Mouse (Mus musculus) embryonic facial prominence, embryonic 11.5 days (tissue): ENCODE results near the gene Elmsan1. TPM values are rescaled to one million over a fixed set of nuclear protein-coding genes. Genes with fewer than 3 reads are reported as not detected.
A peak's percentile ranks its signal among the peaks of the same experiment; 100 is the strongest.

Experiments used
- ATAC-seq: fragments of 200-750 bp; cut with Nextera tagmentation; replicated peaks from 2 replicates; pipeline ENCODE4 v1.8.0; 2017; ENCODE audit warnings: low read depth; ENCODE audit not compliant: insufficient number of reproducible peaks, low FRiP score, low TSS enrichment
- DNase-seq: peaks from one replicate; pipeline ENCODE4 v3.0.0-alpha.2; 2015; ENCODE audit warnings: low spot score
- H3K27ac ChIP-seq: fragments of 300-500 bp; sonication (generic); replicated peaks from 2 replicates; pipeline ENCODE4 v1.5.1; 2014; ENCODE audit warnings: mild to moderate bottlenecking, low read depth, low read length, control low read depth
- H3K27me3 ChIP-seq: fragments of 300-500 bp; sonication (generic); 2 replicates; pipeline ENCODE4 v1.6.1; 2014; ENCODE audit warnings: mild to moderate bottlenecking, low read length, moderate library complexity, mixed read lengths; ENCODE audit not compliant: control insufficient read depth, insufficient read depth
- H3K36me3 ChIP-seq: fragments of 300-500 bp; sonication (generic); replicated peaks from 2 replicates; pipeline ENCODE4 v1.6.1; 2014; ENCODE audit warnings: low read depth, mild to moderate bottlenecking, low read length, moderate library complexity, mixed read lengths; ENCODE audit not compliant: control insufficient read depth, insufficient read depth
- H3K4me1 ChIP-seq: fragments of 300-500 bp; sonication (generic); 2 replicates; pipeline ENCODE4 v1.6.1; 2014; ENCODE audit warnings: low read length, mixed read lengths; ENCODE audit not compliant: control insufficient read depth, insufficient read depth
- H3K4me2 ChIP-seq: fragments of 300-500 bp; sonication (generic); 2 replicates; pipeline ENCODE4 v1.6.1; 2014; ENCODE audit warnings: low read depth, mild to moderate bottlenecking, control low read depth, low read length, moderate library complexity
- H3K4me3 ChIP-seq: fragments of 300-500 bp; sonication (generic); 2 replicates; pipeline ENCODE4 v1.5.1; 2014; ENCODE audit warnings: low read depth, low read length, control low read depth
- H3K9ac ChIP-seq: fragments of 300-500 bp; sonication (generic); replicated peaks from 2 replicates; pipeline ENCODE4 v1.6.1; 2014; ENCODE audit warnings: mild to moderate bottlenecking, control low read depth, low read length
- H3K9me3 ChIP-seq: fragments of 300-500 bp; sonication (generic); replicated peaks from 2 replicates; pipeline ENCODE4 v1.6.1; 2016; ENCODE audit warnings: mild to moderate bottlenecking, low read length, inconsistent platforms, mixed read lengths; ENCODE audit not compliant: control insufficient read depth
- whole genome bisulfite sequencing: fragments of 180-500 bp; shearing (Covaris S2); extraction: QIAGEN DNeasy Blood & Tissue Kit; methylation state at CpG from one replicate; pipeline ENCODE4 v1.1.7; 2014; 5-methylcytosine and 5-hydroxymethylcytosine counted together
- polyA plus RNA-seq: library from polyadenylated mRNA; unstranded; fragments of >200 nt; fragmentation: Nextera tagmentation; extraction: Ambion mirVana; gene quantifications from 2 replicates; pipeline ENCODE4 v1.2.1, GENCODE M21; 2014

The Elmsan1 gene
- polyA plus RNA-seq, 1 experiment from 2014 or later: 3.6 TPM

DNA sequence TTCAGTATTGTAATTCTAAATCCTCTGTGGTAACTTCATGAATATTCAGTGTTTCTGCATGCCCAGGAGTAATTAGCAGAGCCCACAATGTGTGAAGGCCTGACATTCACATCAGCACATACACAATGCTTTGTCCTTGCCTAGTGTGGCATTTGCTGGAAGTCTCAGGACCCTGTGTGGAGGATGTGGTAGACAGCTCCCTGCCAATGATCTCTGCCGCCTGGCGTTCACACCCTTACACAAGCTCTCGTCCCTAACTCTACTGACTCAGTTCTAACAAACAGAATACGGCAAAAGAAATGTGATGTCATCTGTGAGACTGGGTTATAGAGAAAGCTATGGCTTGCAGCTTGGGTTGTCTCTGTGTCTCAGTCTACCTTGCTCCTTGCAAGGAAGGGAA is 1.8 kb upstream of the Elmsan1 start:
- DNase-seq (no peak), ATAC-seq (no peak)
- no peaks in the 10 kb centered on the region for H3K9me3 ChIP-seq
- no peak overlapping the region for H3K9ac ChIP-seq
- H3K4me3 ChIP-seq: no peak overlapping the region
- no peaks in the 10 kb centered on the region for H3K36me3 ChIP-seq
- no peak overlapping the region for H3K4me2 ChIP-seq
- no peaks in the 10 kb centered on the region for H3K27me3 ChIP-seq
- no peak overlapping the region for H3K27ac ChIP-seq
- no peaks in the 10 kb centered on the region for H3K4me1 ChIP-seq
- 70% methylated on average over 4 of the region's 4 CpGs for WGBS

DNA sequence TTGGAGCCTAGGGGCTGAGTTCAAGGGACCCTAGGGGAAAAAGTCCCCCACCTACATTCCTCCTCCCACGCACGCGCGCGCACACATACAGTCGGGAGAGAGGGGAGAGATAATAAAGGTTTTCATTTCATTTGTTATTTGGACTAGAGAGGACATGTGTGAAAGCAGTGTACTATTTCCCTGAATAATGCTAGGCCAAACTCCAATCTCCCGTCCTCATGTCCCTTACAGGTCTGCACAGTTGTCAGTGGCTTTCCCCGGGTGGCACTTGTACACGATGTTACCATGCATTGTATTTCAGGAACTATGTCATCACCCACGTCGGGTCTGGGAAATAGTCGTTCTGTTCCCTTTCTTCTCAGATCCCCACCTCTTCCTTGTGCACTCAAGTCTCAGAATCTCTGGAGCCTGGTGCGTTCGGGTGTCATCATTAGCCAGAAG is 460 bp upstream of the Elmsan1 start:
- H3K36me3 ChIP-seq: no peaks in the 10 kb centered on the region
- ATAC-seq: no peak
- peak overlapping the region; percentile 41 for H3K4me2 ChIP-seq
- H3K9ac ChIP-seq: peak overlapping the region; percentile 86
- H3K4me1 ChIP-seq: no peaks in the 10 kb centered on the region; the same call in 1 of the 2 replicates
- no peaks in the 10 kb centered on the region for H3K27me3 ChIP-seq
- H3K4me3 ChIP-seq: peak overlapping the region; percentile 74
- WGBS: 5% methylated on average over 14 of the region's 14 CpGs
- H3K9me3 ChIP-seq: no peaks in the 10 kb centered on the region
- peak overlapping the region; percentile 15; the same call in 1 of the 2 replicates for H3K27ac ChIP-seq
- DNase-seq: no peak

DNA sequence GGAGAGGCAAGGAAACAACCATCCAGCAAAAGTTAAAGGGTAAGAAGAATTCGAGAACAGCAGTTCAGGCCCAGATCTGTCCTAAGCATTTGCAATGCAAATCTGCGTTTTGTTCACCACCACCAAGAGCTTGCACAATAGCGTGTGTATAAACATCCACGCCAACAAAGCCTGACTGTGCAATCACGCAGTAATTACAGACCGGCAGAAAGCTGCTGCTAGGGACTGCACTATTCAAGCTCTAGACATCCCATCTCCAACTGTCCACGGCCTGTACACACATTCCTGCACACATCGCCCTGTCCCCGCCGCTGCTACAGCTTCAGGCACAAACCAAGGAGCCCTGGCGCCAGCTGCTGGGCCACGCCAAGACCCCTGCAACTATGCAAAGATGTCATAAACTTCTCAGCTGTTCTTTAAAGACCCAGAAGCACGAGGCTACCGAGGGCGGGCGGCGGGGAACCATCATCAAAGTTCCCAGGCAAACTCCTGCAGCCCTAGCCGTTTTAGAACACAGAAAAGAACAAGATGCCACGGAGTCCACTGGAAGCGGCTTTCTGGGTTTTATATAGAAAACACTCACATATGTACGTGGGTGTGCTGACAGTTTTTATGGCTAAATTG is 1.1 kb downstream of the Elmsan1 start:
- H3K4me3 ChIP-seq: peak overlapping the region; percentile 74
- no peak for ATAC-seq
- H3K27ac ChIP-seq: no peak overlapping the region
- WGBS: 4% methylated on average over 21 of the region's 21 CpGs
- no peaks in the 10 kb centered on the region; the same call in 1 of the 2 replicates for H3K4me1 ChIP-seq
- H3K27me3 ChIP-seq: no peaks in the 10 kb centered on the region
- H3K9me3 ChIP-seq: no peaks in the 10 kb centered on the region
- no peaks in the 10 kb centered on the region for H3K36me3 ChIP-seq
- peak; percentile 52 for DNase-seq
- peak overlapping the region; percentile 41 for H3K4me2 ChIP-seq
- peak overlapping the region; percentile 86 for H3K9ac ChIP-seq

DNA sequence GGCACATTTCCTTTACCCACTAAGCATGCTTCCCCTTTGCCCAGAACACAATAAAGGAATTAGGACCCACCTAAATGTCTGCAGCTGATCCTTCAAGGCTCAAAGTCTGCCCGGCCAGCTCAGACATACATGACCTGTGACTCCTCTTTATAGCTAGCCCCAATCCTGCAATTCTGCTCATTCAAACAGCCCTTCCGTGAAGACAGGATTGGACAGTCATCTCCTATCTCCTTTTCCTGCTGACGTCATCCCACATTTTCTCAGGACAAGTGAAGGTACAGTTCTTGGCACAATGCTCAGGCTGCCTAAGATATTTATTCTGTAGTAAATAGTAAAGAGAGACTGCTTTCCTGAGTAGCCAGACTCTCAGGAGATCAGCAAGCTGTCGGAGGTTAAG is 1.6 kb downstream of the Elmsan1 start:
- no peaks in the 10 kb centered on the region for H3K36me3 ChIP-seq
- peak overlapping the region; percentile 86; the same call in 1 of the 2 replicates for H3K9ac ChIP-seq
- H3K27ac ChIP-seq: no peak overlapping the region
- peak overlapping the region; percentile 41; the same call in 1 of the 2 replicates for H3K4me2 ChIP-seq
- H3K27me3 ChIP-seq: no peaks in the 10 kb centered on the region
- peak overlapping the region; percentile 74; the same call in 1 of the 2 replicates for H3K4me3 ChIP-seq
- H3K9me3 ChIP-seq: no peaks in the 10 kb centered on the region
- ATAC-seq (no peak), DNase-seq (no peak)
- WGBS: 43% methylated on average over 4 of the region's 4 CpGs
- no peaks in the 10 kb centered on the region; the same call in 1 of the 2 replicates for H3K4me1 ChIP-seq

DNA sequence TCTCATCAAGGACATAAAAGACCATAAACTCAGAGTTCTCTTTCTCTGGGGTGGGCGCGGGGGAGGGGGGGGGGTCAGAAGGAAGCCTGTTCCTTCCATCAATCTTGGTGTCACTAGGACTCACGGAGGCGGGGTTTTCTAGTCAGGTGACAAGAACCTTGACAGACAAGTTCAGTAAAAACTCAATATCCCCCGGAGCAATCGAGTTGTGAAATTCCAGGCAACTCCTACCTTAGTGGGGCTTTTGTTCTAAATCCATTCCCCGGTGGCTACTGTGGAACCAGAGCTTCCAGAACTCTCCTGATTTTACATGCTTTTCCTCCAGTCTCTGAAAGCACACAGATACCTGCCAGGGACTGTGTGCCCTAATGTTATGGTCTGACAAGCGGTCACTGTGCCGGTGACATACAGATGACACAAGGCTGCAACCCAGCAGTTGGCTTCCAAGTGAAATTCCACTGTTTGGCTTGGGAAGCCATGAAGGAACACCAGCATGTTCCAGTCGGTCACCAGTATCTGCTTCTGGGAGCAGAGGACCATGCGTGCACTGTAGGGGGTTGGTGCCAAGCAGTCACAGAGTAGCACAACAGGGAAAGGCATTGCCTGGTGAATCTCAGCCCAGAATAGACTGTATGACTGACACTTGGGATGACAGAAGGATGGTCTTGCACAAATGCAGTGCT is 2.8 kb downstream of the Elmsan1 start:
- ATAC-seq: no peak
- Histone ChIP-seq H3K4me2 (no peak overlapping the region), H3K36me3 (no peaks in the 10 kb centered on the region), H3K27me3 (no peaks in the 10 kb centered on the region), H3K4me1 (no peaks in the 10 kb centered on the region; the same call in 1 of the 2 replicates), H3K9ac (no peak overlapping the region; the same call in 1 of the 2 replicates), H3K4me3 (no peak overlapping the region), H3K9me3 (no peaks in the 10 kb centered on the region), H3K27ac (no peak overlapping the region)
- peak; percentile 30 for DNase-seq
- WGBS: 60% methylated on average over 11 of the region's 11 CpGs

DNA sequence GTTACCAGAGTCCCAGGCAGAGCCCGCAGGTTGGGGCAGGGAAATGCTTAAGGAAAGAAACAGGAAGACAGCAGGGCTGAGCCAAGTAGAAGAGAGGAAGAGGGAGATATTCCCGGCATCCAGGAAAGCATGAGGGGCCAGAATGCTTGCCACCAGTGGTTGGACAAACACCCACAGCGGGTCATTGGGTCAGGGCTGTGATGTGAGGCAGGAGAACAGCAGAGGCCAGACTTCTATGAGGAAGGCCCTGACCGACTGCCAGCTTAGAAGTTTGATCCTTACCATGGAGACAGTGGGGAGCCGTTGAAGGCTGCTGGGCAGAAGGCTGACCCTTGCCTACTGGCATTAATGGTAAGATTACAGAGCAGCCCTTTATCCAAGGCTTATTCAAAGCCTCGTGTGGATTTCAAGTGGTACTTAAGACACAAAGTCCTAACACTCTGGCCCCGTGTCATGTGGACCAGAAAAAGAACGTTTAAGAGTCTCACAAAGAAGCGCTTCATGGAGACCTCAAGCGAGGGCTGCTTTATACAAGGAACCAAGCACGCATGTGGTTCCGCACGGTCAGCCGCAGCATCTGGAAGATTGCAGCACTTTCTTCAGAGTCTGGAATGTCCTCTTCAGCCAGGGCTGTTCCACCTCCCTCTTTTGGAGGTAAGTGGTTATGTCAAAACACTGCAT is 4.0 kb downstream of the Elmsan1 start:
- no peaks in the 10 kb centered on the region for H3K36me3 ChIP-seq
- DNase-seq (no peak), ATAC-seq (no peak)
- WGBS: 50% methylated on average over 14 of the region's 14 CpGs
- no peaks in the 10 kb centered on the region for H3K27me3 ChIP-seq
- H3K9ac ChIP-seq: no peak overlapping the region
- no peak overlapping the region for H3K4me3 ChIP-seq
- no peak overlapping the region for H3K27ac ChIP-seq
- H3K9me3 ChIP-seq: no peaks in the 10 kb centered on the region
- H3K4me1 ChIP-seq: no peaks in the 10 kb centered on the region; the same call in 1 of the 2 replicates
- H3K4me2 ChIP-seq: no peak overlapping the region

DNA sequence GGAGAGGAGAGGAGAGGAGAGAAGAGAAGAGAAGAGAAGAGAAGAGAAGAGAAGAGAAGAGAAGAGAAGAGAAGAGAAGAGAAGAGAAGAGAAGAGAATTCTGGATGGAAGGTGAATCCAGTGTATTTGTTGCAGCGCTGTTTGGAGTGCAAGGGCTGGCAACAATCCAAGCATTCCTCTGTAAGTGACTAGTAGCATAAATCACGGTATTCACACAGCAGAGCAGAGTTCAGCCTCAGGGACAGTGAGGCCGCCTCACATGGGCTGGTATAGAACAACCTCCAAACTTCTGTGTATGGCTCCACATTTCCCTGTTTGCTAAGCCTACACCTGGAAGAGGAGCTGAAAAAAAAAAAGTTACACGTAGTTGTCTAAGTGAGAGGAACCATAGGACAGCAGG is 6.4 kb downstream of the Elmsan1 start:
- no peak overlapping the region for H3K4me3 ChIP-seq
- WGBS: 74% methylated on average over 4 of the region's 4 CpGs
- no peak overlapping the region for H3K4me2 ChIP-seq
- H3K9ac ChIP-seq: no peak overlapping the region
- no peaks in the 10 kb centered on the region; the same call in 1 of the 2 replicates for H3K4me1 ChIP-seq
- ATAC-seq (no peak), DNase-seq (no peak)
- H3K9me3 ChIP-seq: no peaks in the 10 kb centered on the region
- no peak overlapping the region for H3K27ac ChIP-seq
- no peaks in the 10 kb centered on the region for H3K27me3 ChIP-seq
- H3K36me3 ChIP-seq: no peaks in the 10 kb centered on the region
